Mouse (Mus musculus): ENCODE measurements around the gene Safb2.

DNA sequence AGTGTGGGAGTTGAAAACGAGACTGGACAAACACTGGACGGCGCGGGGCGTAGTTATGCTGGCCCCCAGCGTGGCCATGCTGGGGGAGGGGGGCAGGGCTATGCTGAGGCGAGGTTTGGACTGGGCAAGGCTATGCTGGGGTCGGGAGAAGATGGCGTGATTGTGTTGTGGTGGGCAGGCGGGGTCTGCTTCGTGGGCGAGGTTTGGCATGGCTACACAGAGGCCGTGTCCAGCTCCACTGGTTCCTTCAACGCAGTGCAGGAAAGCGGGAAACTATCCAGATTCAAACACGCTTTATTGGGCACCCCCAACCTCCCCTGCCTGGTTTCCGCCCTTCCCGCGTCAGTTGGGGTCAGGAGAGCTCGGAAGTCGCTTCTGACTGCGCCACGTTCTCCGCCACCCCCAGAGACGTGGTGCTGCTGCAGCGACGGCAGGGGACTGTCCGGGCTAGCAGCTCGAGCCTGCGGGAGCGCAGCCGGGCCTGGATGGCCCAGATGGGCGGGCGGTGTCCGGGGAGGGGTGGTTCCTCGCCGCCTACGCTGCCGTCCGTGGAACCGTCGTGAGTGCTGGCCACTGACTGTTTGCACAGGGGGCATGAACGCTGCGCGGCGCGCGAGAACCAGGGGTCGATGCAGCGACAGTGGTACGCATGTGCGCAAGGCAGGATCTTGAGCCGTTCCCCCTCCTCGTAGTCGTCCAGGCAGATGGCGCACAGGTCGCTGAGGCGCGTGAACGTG is 73.2 kb downstream of the Safb2 start:
- TF ChIP-seq POLR2A (IDR thresholded peaks at IDR 0.05; ENCODE audit: borderline replicate concordance, low read depth, low read length) = no peak
- TF ChIP-seq CTCF (IDR thresholded peaks at IDR 0.05; ENCODE audit: low read depth, low read length) = no peak
